Mouse (Mus musculus) ES-Bruce4 (cell line): Measurements from ENCODE around the gene Rgl3.

Source experiments
- CTCF ChIP-seq: IDR thresholded peaks from one replicate; pipeline ENCODE4 v1.8.1; 2011; ENCODE audit warnings: low read depth, low read length
- EP300 ChIP-seq: IDR thresholded peaks from 2 replicates; pipeline ENCODE4 v1.6.1; 2011; ENCODE audit warnings: low read depth, low read length; ENCODE audit not compliant: insufficient read depth
- POLR2A ChIP-seq: IDR thresholded peaks from one replicate; pipeline ENCODE4 v1.8.1; 2011; ENCODE audit warnings: low read length; ENCODE audit not compliant: insufficient read depth

DNA sequence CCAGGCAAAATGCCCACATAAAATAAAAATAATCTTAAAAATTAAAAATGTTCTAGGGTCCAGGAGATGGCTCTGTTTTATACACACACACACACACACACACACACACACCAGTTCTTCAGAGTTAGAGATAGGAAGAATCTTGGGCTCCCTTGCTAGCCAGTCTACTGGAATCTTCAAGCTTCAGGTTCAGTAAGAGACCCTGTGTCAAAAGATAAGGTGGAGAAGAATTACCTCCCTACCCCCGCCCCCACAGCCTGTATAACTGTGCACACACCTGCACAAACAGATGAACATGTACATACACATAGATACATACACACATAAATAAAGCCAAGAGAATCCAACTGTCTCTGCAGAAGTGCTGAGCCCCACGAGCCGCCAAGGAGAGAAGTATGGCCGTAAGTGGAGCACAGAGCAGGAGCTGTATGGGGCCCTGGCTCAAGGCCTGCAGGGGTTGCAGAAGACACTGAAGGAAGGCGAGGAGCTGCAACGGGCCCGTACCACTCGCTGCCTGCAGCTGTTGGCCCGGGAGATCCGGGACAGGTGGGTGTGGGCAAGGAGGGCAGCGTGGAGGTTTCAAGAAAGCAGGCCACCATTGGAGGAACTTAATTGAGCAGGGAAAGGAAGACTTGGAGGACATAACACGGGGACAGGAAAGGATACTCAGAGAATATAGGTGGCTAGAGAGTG lies 56.7 kb downstream of the Rgl3 start:
- TF ChIP-seq CTCF (no peak), EP300 (no peak), POLR2A (no peak)
